Mouse (Mus musculus): ENCODE results near the gene Gsto1. TPM values are rescaled to one million over a fixed set of nuclear protein-coding genes. Genes with fewer than 3 reads are reported as not detected.

Gsto1 gene
- polyA plus RNA-seq, 1 experiment from 2014 or later: 229 TPM

DNA sequence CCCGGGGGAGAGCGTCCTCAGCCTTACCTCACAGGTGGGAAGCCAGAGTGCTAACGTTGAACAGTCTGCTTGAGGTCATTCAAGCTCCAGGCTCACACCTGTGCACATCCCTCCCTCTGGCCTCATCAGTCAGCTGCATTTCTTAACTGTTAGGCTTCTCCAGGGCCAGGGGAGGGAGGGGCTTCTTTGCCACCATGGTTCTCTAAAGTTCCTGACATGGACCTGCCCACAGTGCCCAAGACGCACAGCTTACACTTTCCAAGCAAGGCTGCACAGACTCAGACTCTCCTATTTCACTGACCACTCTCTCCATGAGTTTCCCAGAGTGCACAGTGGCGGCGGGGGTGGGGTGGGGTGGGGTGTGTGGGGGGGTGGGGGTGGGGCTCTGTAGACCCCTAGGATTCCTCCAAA lies 54.2 kb downstream of the Gsto1 start:
- H3K4me2 ChIP-seq: peak overlapping the region; percentile 58
- peaks cover 28% of the 10 kb centered on the region for H3K36me3 ChIP-seq
- peak overlapping the region; percentile 33 for H3K4me3 ChIP-seq (replicated peaks)
- ATAC-seq (ENCODE audit: insufficient number of reproducible peaks, insufficient read depth, low FRiP score, low TSS enrichment, low read depth): peak; percentile 52
- H3K27ac ChIP-seq: peak overlapping the region; percentile 95
- H3K27me3 ChIP-seq: no peaks in the 10 kb centered on the region
- H3K9ac ChIP-seq (replicated peaks): peak overlapping the region; percentile 67
- 13% methylated on average over 6 of the region's 6 CpGs for WGBS
- peaks cover 50% of the 10 kb centered on the region for H3K4me1 ChIP-seq (replicated peaks)
- H3K9me3 ChIP-seq: no peaks in the 10 kb centered on the region

DNA sequence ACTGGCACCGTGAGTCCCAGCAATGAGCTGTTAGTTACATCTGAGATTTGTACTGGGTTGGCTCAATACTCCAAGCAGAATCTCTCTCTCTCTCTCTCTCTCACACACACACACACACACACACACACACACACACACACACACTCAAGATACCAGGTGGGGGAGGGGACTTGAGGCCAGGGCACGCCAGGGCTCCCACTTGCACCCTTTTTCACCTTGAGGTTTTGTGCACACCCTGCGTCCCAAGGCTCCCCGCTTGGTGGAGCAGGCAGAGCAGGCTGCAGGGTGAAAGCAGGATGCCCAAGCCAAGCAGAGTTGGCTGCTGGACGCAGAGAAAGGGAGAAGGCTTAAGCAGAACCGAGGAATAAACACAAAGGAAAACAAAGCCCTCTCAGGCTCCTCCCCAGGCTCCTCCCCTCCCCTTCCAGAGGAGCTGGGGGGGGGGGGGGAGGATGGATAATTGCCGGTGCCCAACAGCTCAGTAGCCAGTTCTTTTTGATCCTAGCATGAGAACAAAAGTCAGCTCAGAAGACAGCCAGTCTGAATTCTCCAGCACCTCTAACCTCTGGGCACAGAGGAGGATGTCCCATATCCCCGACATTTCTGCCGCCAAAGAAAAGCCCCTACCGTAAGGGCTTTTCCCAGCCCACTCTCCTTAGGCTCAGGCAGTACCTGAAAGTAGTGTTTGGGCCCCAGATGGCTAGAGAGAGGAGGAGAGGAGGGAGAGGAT lies 54.8 kb downstream of the Gsto1 start:
- Histone ChIP-seq H3K9me3 (no peaks in the 10 kb centered on the region), H3K9ac (replicated peaks) (peak overlapping the region; percentile 67), H3K27ac (peak overlapping the region; percentile 95), H3K36me3 (peaks cover 30% of the 10 kb centered on the region), H3K27me3 (no peaks in the 10 kb centered on the region), H3K4me2 (peak overlapping the region; percentile 58), H3K4me3 (replicated peaks) (peak overlapping the region; percentile 33), H3K4me1 (replicated peaks) (peaks cover 52% of the 10 kb centered on the region)
- ATAC-seq (ENCODE audit: insufficient number of reproducible peaks, insufficient read depth, low FRiP score, low TSS enrichment, low read depth): peak; percentile 30; the same call in 1 of the 2 replicates
- 3% methylated on average over 10 of the region's 10 CpGs for WGBS

DNA sequence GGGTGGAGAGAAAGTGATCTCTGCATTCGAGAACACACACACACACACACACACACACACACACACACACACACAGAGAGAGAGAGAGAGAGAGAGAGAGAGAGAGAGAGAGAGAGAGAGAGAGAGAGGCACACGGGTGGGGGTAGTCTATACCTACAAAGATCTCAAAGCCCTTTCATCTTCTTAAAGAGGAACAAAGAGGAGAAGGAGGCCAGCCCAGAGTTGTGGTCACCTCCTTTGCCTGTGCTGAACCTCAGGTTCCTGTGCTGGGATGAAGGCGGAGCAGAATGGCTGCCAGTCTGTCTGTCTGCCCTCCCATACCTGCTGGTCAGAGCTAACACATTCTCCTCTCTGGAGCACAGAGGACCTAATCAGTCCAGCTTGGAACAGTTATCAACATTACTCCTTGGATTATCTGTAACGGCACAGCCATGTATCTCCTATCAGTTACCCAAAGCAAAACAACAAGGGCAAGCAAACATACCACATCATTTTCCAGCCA lies 55.4 kb downstream of the Gsto1 start:
- no peaks in the 10 kb centered on the region for H3K9me3 ChIP-seq
- H3K4me2 ChIP-seq: peak overlapping the region; percentile 58
- H3K27me3 ChIP-seq: no peaks in the 10 kb centered on the region
- ATAC-seq (ENCODE audit: insufficient number of reproducible peaks, insufficient read depth, low FRiP score, low TSS enrichment, low read depth): no peak
- peak overlapping the region; percentile 95 for H3K27ac ChIP-seq
- H3K36me3 ChIP-seq: peaks cover 29% of the 10 kb centered on the region
- H3K4me3 ChIP-seq (replicated peaks): peak overlapping the region; percentile 33; the same call in 1 of the 2 replicates
- H3K4me1 ChIP-seq (replicated peaks): peaks cover 49% of the 10 kb centered on the region
- 41% methylated on average over 3 of the region's 4 CpGs for WGBS
- H3K9ac ChIP-seq (replicated peaks): peak overlapping the region; percentile 67

DNA sequence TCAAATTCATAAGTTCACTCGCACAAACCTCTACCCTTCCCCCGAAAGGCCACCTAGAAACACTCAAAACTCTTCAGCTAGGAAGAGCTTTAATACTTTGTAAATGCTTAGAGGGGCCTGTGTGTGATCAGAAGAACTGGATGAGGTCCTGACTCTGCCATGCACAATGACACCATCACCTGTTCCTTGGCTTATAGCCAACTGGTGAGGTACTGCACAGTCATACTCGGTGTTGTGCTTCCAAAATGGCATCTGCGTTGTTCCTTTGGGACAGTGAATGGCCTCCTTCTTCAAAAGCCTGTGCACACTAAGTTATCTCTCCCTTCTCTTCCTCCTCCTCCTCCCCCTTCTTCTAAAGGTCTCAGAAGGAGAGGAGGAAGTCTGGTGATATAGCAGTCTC lies 56.0 kb downstream of the Gsto1 start:
- no peak overlapping the region for H3K4me3 ChIP-seq (replicated peaks)
- WGBS: 92% methylated on average over 4 of the region's 4 CpGs
- no peak for ATAC-seq (ENCODE audit: insufficient number of reproducible peaks, insufficient read depth, low FRiP score, low TSS enrichment, low read depth)
- H3K27ac ChIP-seq: peak overlapping the region; percentile 95; the same call in 1 of the 2 replicates
- H3K27me3 ChIP-seq: no peaks in the 10 kb centered on the region
- no peak overlapping the region for H3K9ac ChIP-seq (replicated peaks)
- no peaks in the 10 kb centered on the region for H3K9me3 ChIP-seq
- peaks cover 45% of the 10 kb centered on the region for H3K4me1 ChIP-seq (replicated peaks)
- H3K4me2 ChIP-seq: no peak overlapping the region
- H3K36me3 ChIP-seq: peaks cover 29% of the 10 kb centered on the region

DNA sequence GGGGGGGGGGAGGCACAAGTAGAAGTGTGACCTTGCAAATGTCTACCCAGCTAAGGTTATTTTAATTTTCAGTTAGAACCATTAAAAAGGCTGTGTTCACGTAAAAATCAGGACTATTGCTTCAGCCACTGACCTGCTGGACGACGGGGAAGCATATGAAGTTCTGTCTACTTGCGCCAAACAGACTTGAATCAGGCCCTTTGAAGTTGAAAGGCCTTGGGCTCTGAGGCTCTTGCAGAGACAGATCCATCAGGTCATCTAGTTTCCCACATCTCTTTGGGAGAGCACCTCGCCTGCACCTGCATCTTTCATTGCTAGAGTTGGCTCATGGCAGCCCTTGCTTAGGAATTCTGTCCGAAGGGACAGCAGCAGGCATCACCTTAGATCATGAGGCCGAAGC lies 58.6 kb downstream of the Gsto1 start:
- peaks cover 67% of the 10 kb centered on the region for H3K4me1 ChIP-seq (replicated peaks)
- 62% methylated on average over 7 of the region's 7 CpGs for WGBS
- no peak overlapping the region for H3K9ac ChIP-seq (replicated peaks)
- no peak overlapping the region for H3K4me3 ChIP-seq (replicated peaks)
- peaks cover 20% of the 10 kb centered on the region for H3K36me3 ChIP-seq
- H3K9me3 ChIP-seq: no peaks in the 10 kb centered on the region
- H3K27ac ChIP-seq: no peak overlapping the region
- ATAC-seq (ENCODE audit: insufficient number of reproducible peaks, insufficient read depth, low FRiP score, low TSS enrichment, low read depth): no peak
- no peak overlapping the region for H3K4me2 ChIP-seq
- no peaks in the 10 kb centered on the region for H3K27me3 ChIP-seq

DNA sequence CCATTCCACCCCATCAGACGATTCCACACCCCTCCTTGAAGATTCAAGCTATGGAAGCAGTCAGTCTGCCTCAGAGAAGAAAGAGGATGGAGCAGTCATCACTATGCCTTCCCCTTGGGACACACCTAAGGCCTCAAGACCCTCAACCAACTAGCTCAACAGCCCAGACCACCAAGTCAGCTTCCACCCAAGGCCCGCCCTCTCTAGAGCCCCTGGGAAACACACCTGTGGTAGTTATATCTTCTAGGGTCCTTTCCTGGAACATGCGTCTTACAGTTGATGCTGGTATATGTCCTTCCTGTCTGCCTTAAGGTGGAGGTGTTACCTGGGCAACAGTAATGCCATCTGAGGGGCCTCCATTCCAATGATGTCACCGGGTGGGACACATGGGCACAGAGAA lies 59.4 kb downstream of the Gsto1 start:
- Histone ChIP-seq H3K4me2 (no peak overlapping the region), H3K9me3 (no peaks in the 10 kb centered on the region), H3K36me3 (peaks cover 20% of the 10 kb centered on the region), H3K4me1 (replicated peaks) (peaks cover 60% of the 10 kb centered on the region), H3K27me3 (no peaks in the 10 kb centered on the region), H3K27ac (no peak overlapping the region), H3K4me3 (replicated peaks) (no peak overlapping the region), H3K9ac (replicated peaks) (no peak overlapping the region)
- WGBS: 88% methylated on average over 4 of the region's 4 CpGs
- no peak for ATAC-seq (ENCODE audit: insufficient number of reproducible peaks, insufficient read depth, low FRiP score, low TSS enrichment, low read depth)

Other genes starting within 250 kb of the Gsto1 start
- gene Col17a1, start 162.9 kb upstream of the Gsto1 start, polyA plus RNA-seq (2016; fragmentation: Nextera tagmentation; extraction: Ambion mirVana): 9.1 and 9.3 TPM in 2 replicates
- gene Sfr1, start 123.3 kb upstream of the Gsto1 start, polyA plus RNA-seq (2016; fragmentation: Nextera tagmentation; extraction: Ambion mirVana): 273 and 307 TPM in 2 replicates
- gene Gsto2, start 10.6 kb downstream of the Gsto1 start, polyA plus RNA-seq (2016; fragmentation: Nextera tagmentation; extraction: Ambion mirVana): 0.59 and 0.97 TPM in 2 replicates
- 0.09 TPM in 1 of 2 replicates, not detected in the other for gene Cfap43, start 64.3 kb downstream of the Gsto1 start, polyA plus RNA-seq (2016; fragmentation: Nextera tagmentation; extraction: Ambion mirVana)
- gene Itprip, start 64.3 kb downstream of the Gsto1 start, polyA plus RNA-seq (2016; fragmentation: Nextera tagmentation; extraction: Ambion mirVana): 29.4 and 29.9 TPM in 2 replicates
- 0.08 TPM in 1 of 2 replicates, not detected in the other for gene Cfap58, start 82.7 kb downstream of the Gsto1 start, polyA plus RNA-seq (2016; fragmentation: Nextera tagmentation; extraction: Ambion mirVana)

Data from limb, embryonic 12.5 days (tissue).